Mouse (Mus musculus) CD4-positive, CD25-positive, alpha-beta regulatory T cell, adult 9 weeks (primary cell): ENCODE measurements around the gene Olfr881. TPM values are rescaled to one million over a fixed set of nuclear protein-coding genes. Genes with fewer than 3 reads are reported as not detected.

Experiments
- polyA plus RNA-seq: library from polyadenylated mRNA; unstranded; fragments of 100-300 nt; shearing (Covaris generic); gene quantifications from one replicate; pipeline ENCODE4 v1.2.1, GENCODE M21; 2017

Gene Olfr881
- 0.06 TPM for polyA plus RNA-seq

GRCm38 (mm10) chr9:37991525-37991924 lies at the start of gene Olfr881:
Olfr881 (plus strand) TSS chr9:37991825.

GRCm38 (mm10) chr9:38025508-38025907 lies 33.9 kb downstream of the Olfr881 start, which contains the start of gene Olfr883:
Olfr883 (plus strand) TSS chr9:38025808.

Other genes with a start within 250 kb of the Olfr881 start
- not detected for gene Olfr874, start 246.7 kb upstream of the Olfr881 start, polyA plus RNA-seq
- gene Olfr875, start 220.0 kb upstream of the Olfr881 start, polyA plus RNA-seq = not detected
- gene Olfr876, start 188.8 kb upstream of the Olfr881 start, polyA plus RNA-seq = 0.07 TPM
- gene Olfr877, start 137.6 kb upstream of the Olfr881 start, polyA plus RNA-seq = not detected
- 0.04 TPM for gene Olfr145, start 95.1 kb upstream of the Olfr881 start, polyA plus RNA-seq
- gene Olfr878, start 74.0 kb upstream of the Olfr881 start, polyA plus RNA-seq = not detected
- not detected for gene Olfr883, start 34.0 kb downstream of the Olfr881 start, polyA plus RNA-seq
- gene Olfr884, start 54.7 kb downstream of the Olfr881 start, polyA plus RNA-seq = not detected
- not detected for gene Olfr885, start 69.5 kb downstream of the Olfr881 start, polyA plus RNA-seq
- not detected for gene Olfr887, start 92.2 kb downstream of the Olfr881 start, polyA plus RNA-seq
- gene Olfr888, start 116.3 kb downstream of the Olfr881 start, polyA plus RNA-seq = not detected
- gene Olfr889, start 123.4 kb downstream of the Olfr881 start, polyA plus RNA-seq = not detected
- gene Olfr890, start 150.7 kb downstream of the Olfr881 start, polyA plus RNA-seq = 0.10 TPM
- gene Olfr891, start 189.0 kb downstream of the Olfr881 start, polyA plus RNA-seq = not detected
- gene Olfr893, start 216.5 kb downstream of the Olfr881 start, polyA plus RNA-seq = not detected
- not detected for gene Olfr894, start 226.2 kb downstream of the Olfr881 start, polyA plus RNA-seq